9 mouse cellular contexts compared by ENCODE assay signal in the genomic region with DNA sequence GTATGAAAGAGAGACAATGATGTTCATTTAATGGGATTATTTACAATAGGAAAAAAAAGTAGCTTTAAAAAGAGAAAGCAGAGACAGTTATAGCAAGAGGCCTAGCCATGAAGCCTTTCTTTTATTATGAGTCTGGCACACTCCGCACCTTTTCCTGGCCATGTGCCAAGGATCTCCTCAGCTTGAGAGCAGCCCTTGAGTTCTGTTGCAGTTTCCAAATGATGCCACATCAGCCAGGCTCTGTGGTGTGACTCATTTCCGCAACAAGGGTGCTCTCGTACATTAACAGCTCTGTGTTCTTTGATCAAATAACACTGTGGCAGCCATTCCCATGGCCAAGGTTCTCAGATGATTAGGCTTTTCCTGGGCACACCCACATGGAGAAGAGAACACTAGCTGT.
DNase-seq lines count a peak whose midpoint lies in the region; ATAC-seq lines count a peak whose summit lies in the region.
"Had no signal": no experiment of that assay in that cellular context is flagged by ENCODE, and none has a peak within 500 bp of the region (broad histone marks: within the 10 kb centered on the region; RNA-seq: fewer than 3 reads in every experiment).

No protein-coding gene starts in this region.

- ATAC-seq in kidney, embryonic 16.5 days (ENCODE audit: low FRiP score, low TSS enrichment): no peak
- ATAC-seq in frontal cortex, adult (ENCODE audit: low TSS enrichment): peak; percentile 59; the same call in 1 of the 2 replicates
- ATAC-seq in megakaryocyte-erythroid progenitor cell, adult 5-6 weeks (replicated peaks; ENCODE audit: low FRiP score, low TSS enrichment, poor library complexity, severe bottlenecking): no peak

- H3K27ac ChIP-seq in kidney, embryonic 16.5 days (ENCODE audit: low read length): no peak overlapping the region
- H3K27ac ChIP-seq: macrophage had no signal

- H3K4me1 ChIP-seq in kidney, embryonic 16.5 days (ENCODE audit: insufficient read depth, low read length): no peaks in the 10 kb centered on the region

- intact Hi-C loops in left cerebral cortex, postnatal 4 days (cut with DNase I): no loop called here

- no peaks in the 10 kb centered on the region for H3K27me3 ChIP-seq in kidney, embryonic 16.5 days (ENCODE audit: insufficient read depth, low read length)

- H3K4me3 ChIP-seq in kidney, embryonic 16.5 days (ENCODE audit: low read length): no peak overlapping the region

- no peaks in the 10 kb centered on the region for H3K9me3 ChIP-seq in kidney, embryonic 16.5 days (ENCODE audit: low read length)

- WGBS in kidney, embryonic 16.5 days: 77% methylated on average over 3 of the region's 3 CpGs

- no peak overlapping the region for H3K9ac ChIP-seq in kidney, embryonic 16.5 days (replicated peaks; ENCODE audit: low read length)

- H3K4me2 ChIP-seq in kidney, embryonic 16.5 days (replicated peaks; ENCODE audit: low read depth, low read length): no peak overlapping the region

- H3K36me3 ChIP-seq in kidney, embryonic 16.5 days (ENCODE audit: insufficient read depth, low read length): no peaks in the 10 kb centered on the region

- peak; percentile 8 to 33 for DNase-seq in kidney, postnatal 25 days
- DNase-seq in adrenal gland, adult 2 months: peak; percentile 10
- DNase-seq in left cerebral cortex, postnatal 4 days: peak; percentile 47
- DNase-seq in embryo, embryonic 10 days (ENCODE audit: low spot score): no peak
- DNase-seq in cerebellum, adult 9-11 months: no peak

Comparison
In these comparisons a context has a peak if more than half of its experiments do, and no peak if none do; other contexts are left out.
1. DNase-seq: peak in kidney, postnatal 25 days (2 of 2), adrenal gland, adult 2 months (single experiment) and left cerebral cortex, postnatal 4 days (single experiment); none in embryo, embryonic 10 days (single experiment) and cerebellum, adult 9-11 months (single experiment).